Mouse (Mus musculus): ENCODE measurements around the gene Slc35c2. TPM values are rescaled to one million over a fixed set of nuclear protein-coding genes. Genes with fewer than 3 reads are reported as not detected.
A peak's percentile ranks its signal among the peaks of the same experiment; 100 is the strongest.

The Slc35c2 gene
- 61.4 and 68.7 TPM in 2 replicates for polyA plus RNA-seq (2015; fragmentation: Nextera tagmentation; extraction: Ambion mirVana)

DNA sequence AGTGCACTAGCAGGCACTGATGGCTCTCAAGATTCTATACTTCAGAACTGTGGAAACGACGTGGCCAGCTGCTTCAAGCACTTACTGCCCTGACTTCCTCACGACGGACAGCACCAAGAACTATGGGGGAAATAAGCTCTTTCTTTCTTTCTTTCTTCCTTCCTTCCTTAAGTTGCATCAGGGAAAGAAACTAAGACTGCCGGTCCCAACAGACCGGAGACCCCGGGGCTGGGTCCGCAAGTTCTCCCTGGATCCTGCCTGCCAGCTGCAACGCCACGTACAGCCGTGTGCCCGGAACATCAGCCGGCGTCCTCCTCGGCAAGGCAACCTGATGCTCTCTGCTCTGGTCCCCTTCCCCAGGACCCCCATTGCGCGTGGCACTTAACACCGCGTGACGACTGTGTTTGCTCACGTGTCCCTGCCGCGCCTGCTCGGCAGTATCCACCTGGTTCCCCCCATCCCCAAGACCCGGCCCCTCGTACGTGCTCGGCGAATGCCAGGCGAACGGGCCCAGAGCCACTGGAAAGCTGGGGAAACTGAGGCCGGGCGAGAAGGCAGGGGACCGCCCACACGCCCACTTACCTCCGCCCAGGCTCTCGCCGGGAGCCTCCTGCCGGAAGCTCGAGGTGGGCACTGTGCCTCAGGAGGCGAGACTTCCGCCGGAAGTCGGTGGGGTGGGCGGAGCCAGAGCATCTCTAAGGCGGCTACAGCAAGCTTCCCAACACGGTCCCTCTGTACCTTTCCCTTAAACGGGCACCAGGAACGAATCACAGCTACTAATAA, at the start of gene Slc35c2:
Gene Slc35c2, minus strand, starts transcription at position 668 of the 783 bp plus-strand sequence.
- Histone ChIP-seq H3K4me2 (replicated peaks) (peak within 1 kb of the TSS; percentile 92), H3K36me3 (peaks cover 23% of the 10 kb centered on the region), H3K27me3 (no peaks in the 10 kb centered on the region), H3K9me3 (no peaks in the 10 kb centered on the region), H3K4me1 (peaks cover 44% of the 10 kb centered on the region), H3K9ac (replicated peaks) (peak within 1 kb of the TSS; percentile 63), H3K4me3 (peak within 1 kb of the TSS; percentile 79), H3K27ac (replicated peaks) (peak within 1 kb of the TSS; percentile 98)
- peak; percentile 93 for ATAC-seq (replicated peaks)
- WGBS = under 1% methylated on average over 49 of the region's 49 CpGs

DNA sequence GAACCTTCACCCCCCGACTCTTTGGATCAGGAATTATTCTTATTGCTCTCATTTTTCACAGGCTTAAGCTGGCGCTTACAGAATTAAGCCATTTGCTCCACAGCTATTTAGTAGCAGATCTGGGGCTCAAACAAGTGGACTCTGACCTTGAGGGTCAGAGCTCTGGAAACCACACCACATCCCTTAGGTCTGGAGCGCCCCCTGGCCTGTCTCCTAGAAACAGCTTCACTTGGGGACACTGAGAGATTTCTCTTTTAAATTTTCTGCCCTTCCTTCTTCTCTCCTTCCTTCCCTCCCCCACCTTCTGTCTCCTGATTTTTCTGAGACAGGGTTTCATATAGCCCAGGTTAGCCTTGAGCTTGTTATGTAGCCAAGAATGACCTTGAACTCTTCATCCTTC, 49.5 kb upstream of the Slc35c2 start:
- H3K4me1 ChIP-seq = no peaks in the 10 kb centered on the region
- no peaks in the 10 kb centered on the region for H3K9me3 ChIP-seq
- 36% methylated on average over 3 of the region's 3 CpGs for WGBS
- H3K36me3 ChIP-seq = no peaks in the 10 kb centered on the region
- no peaks in the 10 kb centered on the region for H3K27me3 ChIP-seq
- no peak overlapping the region for H3K27ac ChIP-seq (replicated peaks)
- no peak overlapping the region for H3K9ac ChIP-seq (replicated peaks)
- no peak overlapping the region for H3K4me2 ChIP-seq (replicated peaks)
- no peak for ATAC-seq (replicated peaks)
- H3K4me3 ChIP-seq = no peak overlapping the region

DNA sequence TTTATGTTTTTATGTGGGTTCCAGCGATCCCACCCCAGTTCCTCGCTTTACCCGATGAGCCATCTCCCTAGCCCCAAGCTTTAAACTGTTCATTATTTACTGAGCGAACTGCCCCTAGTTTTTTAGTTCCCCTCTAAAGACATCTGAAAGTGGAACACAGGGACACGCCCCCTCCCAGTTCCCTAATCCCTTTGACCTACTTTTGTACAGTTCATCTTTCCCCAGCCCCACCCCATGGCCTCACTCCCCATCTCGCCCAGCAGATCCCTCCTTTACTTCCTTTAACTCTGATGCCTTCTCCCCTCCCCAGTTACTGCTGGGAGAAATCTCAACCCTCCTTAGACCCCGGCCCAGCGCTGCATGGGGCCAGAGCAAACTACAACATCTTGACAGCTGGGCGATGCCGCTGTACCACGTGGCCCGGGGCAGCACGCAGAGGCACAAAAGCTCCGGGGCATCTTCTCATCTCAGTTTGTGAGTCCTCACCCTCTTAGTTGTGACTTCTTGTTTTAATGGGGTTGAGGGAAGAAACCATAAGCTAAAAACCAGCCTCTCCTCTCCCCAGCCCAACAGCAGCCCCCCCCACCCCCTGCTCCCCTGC, 45.0 kb upstream of the Slc35c2 start:
- no peaks in the 10 kb centered on the region for H3K27me3 ChIP-seq
- no peaks in the 10 kb centered on the region for H3K9me3 ChIP-seq
- no peak overlapping the region for H3K4me3 ChIP-seq
- no peaks in the 10 kb centered on the region for H3K36me3 ChIP-seq
- peaks cover 3% of the 10 kb centered on the region; the same call in 1 of the 2 replicates for H3K4me1 ChIP-seq
- 38% methylated on average over 14 of the region's 14 CpGs for WGBS
- no peak overlapping the region for H3K9ac ChIP-seq (replicated peaks)
- ATAC-seq (replicated peaks) = no peak
- H3K4me2 ChIP-seq (replicated peaks) = no peak overlapping the region
- H3K27ac ChIP-seq (replicated peaks) = no peak overlapping the region

GRCm38 (mm10) chr2:165329703-165330102, 42.0 kb upstream of the Slc35c2 start:
- Histone ChIP-seq H3K4me2 (replicated peaks) (no peak overlapping the region), H3K27me3 (no peaks in the 10 kb centered on the region), H3K4me1 (peaks cover 25% of the 10 kb centered on the region), H3K9ac (replicated peaks) (no peak overlapping the region), H3K27ac (replicated peaks) (no peak overlapping the region), H3K9me3 (no peaks in the 10 kb centered on the region), H3K36me3 (no peaks in the 10 kb centered on the region), H3K4me3 (no peak overlapping the region)
- 75% methylated on average over 3 of the region's 3 CpGs for WGBS
- no peak for ATAC-seq (replicated peaks)

GRCm38 (mm10) chr2:165328746-165329145, 41.1 kb upstream of the Slc35c2 start:
- no peaks in the 10 kb centered on the region for H3K9me3 ChIP-seq
- H3K27ac ChIP-seq (replicated peaks) = no peak overlapping the region
- ATAC-seq (replicated peaks) = no peak
- H3K4me1 ChIP-seq = peaks cover 35% of the 10 kb centered on the region
- 82% methylated on average over 5 of the region's 5 CpGs for WGBS
- H3K36me3 ChIP-seq = no peaks in the 10 kb centered on the region
- no peak overlapping the region for H3K4me2 ChIP-seq (replicated peaks)
- no peak overlapping the region for H3K4me3 ChIP-seq
- no peaks in the 10 kb centered on the region for H3K27me3 ChIP-seq
- H3K9ac ChIP-seq (replicated peaks) = no peak overlapping the region

DNA sequence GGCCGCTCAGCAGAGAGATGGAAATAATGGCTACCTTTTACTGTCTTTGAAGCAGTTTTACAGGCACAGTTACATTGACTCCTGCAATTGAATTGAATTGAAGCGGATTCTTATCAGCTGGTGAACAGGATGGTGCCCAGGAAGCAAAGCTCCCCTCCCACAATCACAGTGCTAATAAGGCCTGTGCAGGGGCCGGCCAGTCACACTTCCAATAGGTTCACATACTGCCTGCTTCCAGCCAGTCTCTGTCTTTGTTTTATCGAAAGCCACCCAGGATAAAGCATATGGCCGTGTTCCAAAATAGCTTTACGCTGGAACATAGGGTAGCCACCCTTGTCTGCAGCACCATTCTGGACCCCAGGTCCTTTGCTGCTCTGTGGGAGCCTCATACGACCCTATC, 39.7 kb upstream of the Slc35c2 start:
- H3K36me3 ChIP-seq = no peaks in the 10 kb centered on the region
- H3K9ac ChIP-seq (replicated peaks) = peak overlapping the region; percentile 66
- H3K4me2 ChIP-seq (replicated peaks) = peak overlapping the region; percentile 81
- peaks cover 40% of the 10 kb centered on the region for H3K4me1 ChIP-seq
- no peaks in the 10 kb centered on the region for H3K9me3 ChIP-seq
- WGBS = 18% methylated on average over 7 of the region's 7 CpGs
- ATAC-seq (replicated peaks) = no peak
- peak overlapping the region; percentile 91 for H3K27ac ChIP-seq (replicated peaks)
- peak overlapping the region; percentile 96 for H3K4me3 ChIP-seq
- no peaks in the 10 kb centered on the region for H3K27me3 ChIP-seq

DNA sequence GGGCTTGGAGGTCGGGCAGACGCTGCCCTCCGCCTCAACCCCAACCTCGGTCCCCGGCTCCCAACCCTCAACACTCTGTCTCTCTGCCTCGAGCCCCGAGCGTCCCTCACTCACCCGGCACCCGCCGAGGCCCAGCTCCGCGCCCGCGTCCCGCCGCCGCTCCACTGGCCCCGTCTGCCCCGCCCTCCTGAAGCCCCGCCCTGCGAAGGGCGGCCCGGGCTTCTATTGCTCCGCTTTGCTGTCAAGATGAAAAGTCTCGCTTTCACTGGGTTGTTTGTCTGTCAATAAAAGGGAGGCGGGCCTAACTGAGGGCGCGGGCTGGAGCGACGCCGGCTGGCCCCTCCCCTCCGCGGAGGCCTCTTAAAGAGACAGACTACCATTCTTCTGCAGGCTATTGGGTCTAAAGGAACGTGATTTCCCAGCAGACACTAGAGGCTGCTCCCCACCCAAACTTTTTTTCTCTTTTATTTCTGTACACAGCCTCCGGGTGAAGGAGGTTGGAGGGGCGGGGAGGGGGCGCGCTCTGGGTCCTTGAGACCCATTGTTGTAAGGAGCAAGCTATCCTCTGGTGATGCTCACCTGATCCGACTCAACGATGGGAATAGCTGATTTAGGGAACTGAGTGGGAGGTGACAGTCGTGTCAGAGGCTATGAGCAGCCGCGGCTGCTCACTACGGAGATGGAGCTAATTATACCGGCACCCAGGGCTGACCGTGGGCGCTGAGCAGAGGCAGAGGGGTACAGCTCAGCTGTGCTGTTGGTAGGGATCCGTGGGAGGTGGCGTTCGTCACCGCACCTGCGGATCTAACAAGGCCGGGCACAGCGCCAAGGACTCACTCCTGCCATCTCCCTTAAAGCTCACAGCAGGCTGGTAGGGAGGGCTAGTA, 38.9 kb upstream of the Slc35c2 start, which contains the start of gene Elmo2:
Gene Elmo2, minus strand, starts transcription at position 176 of the 887 bp plus-strand sequence.
- Histone ChIP-seq H3K27ac (replicated peaks) (peak within 1 kb of the TSS; percentile 91), H3K36me3 (no peaks in the 10 kb centered on the region), H3K4me1 (peaks cover 43% of the 10 kb centered on the region), H3K4me3 (peak within 1 kb of the TSS; percentile 96), H3K9me3 (no peaks in the 10 kb centered on the region), H3K27me3 (no peaks in the 10 kb centered on the region), H3K4me2 (replicated peaks) (peak within 1 kb of the TSS; percentile 81), H3K9ac (replicated peaks) (peak within 1 kb of the TSS; percentile 92)
- peak; percentile 98 for ATAC-seq (replicated peaks)
- 0% methylated on average over 55 of the region's 55 CpGs for WGBS

- H3K36me3 ChIP-seq = no peaks in the 10 kb centered on the region
- H3K9me3 ChIP-seq = no peaks in the 10 kb centered on the region
- no peaks in the 10 kb centered on the region for H3K27me3 ChIP-seq
- H3K4me1 ChIP-seq = peaks cover 51% of the 10 kb centered on the region
- peak overlapping the region; percentile 91 for H3K27ac ChIP-seq (replicated peaks)
- peak; percentile 39 for ATAC-seq (replicated peaks)
- H3K4me3 ChIP-seq = peak overlapping the region; percentile 96
- peak overlapping the region; percentile 92 for H3K9ac ChIP-seq (replicated peaks)
- H3K4me2 ChIP-seq (replicated peaks) = peak overlapping the region; percentile 81
- under 1% methylated on average over 29 of the region's 30 CpGs for WGBS
These were observed 38.0 kb upstream of the Slc35c2 start for GRCm38 (mm10) chr2:165325521-165326303.

GRCm38 (mm10) chr2:165323928-165324327, 36.3 kb upstream of the Slc35c2 start:
- no peak overlapping the region for H3K4me2 ChIP-seq (replicated peaks)
- no peak overlapping the region for H3K27ac ChIP-seq (replicated peaks)
- no peaks in the 10 kb centered on the region for H3K9me3 ChIP-seq
- ATAC-seq (replicated peaks) = no peak
- H3K4me1 ChIP-seq = peaks cover 56% of the 10 kb centered on the region
- no peak overlapping the region for H3K9ac ChIP-seq (replicated peaks)
- no peak overlapping the region for H3K4me3 ChIP-seq
- H3K36me3 ChIP-seq = no peaks in the 10 kb centered on the region
- 44% methylated on average over 5 of the region's 5 CpGs for WGBS
- no peaks in the 10 kb centered on the region for H3K27me3 ChIP-seq

- Histone ChIP-seq H3K27ac (replicated peaks) (no peak overlapping the region), H3K27me3 (no peaks in the 10 kb centered on the region), H3K4me3 (no peak overlapping the region), H3K9ac (replicated peaks) (no peak overlapping the region), H3K36me3 (no peaks in the 10 kb centered on the region), H3K4me2 (replicated peaks) (no peak overlapping the region), H3K9me3 (no peaks in the 10 kb centered on the region), H3K4me1 (peaks cover 56% of the 10 kb centered on the region)
- 55% methylated on average over 5 of the region's 5 CpGs for WGBS
- no peak for ATAC-seq (replicated peaks)
These were observed 35.8 kb upstream of the Slc35c2 start for GRCm38 (mm10) chr2:165323484-165323883.

DNA sequence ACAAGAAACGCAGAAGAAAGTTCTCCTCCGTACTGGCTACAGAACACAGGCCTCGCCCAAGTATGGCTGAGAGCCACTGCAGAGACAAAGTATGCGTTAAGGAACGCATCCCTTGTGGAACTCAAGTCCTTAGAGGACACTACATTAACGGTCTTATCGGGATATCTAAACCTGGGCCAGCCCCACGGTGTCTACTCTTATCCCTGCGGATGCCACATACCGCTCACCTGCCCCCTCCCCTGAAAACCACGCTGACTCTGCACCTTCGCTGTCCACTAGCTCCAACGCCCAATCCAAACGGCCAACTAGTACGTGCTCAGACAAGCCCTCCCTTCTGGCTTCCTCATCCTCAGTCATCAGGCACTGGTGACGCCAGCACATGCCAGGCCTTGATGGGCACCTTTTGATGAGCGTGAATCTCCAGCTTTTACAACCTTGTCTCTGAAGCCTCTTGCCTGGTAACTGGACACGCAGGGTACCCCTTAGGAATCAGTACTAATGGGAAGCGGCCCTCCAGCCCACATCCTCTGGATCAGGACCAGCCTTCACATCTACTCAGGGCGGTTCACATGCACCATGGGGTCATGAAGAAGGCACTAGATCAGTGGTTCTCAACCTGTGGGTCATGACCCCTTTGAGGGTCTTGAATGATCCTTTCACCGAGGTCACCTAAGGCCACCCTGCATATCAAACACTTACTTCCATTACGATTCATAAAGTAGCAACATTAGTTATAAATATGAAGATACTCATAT, 34.5 kb upstream of the Slc35c2 start:
- Histone ChIP-seq H3K9me3 (no peaks in the 10 kb centered on the region), H3K4me1 (peaks cover 60% of the 10 kb centered on the region), H3K36me3 (no peaks in the 10 kb centered on the region), H3K27me3 (no peaks in the 10 kb centered on the region), H3K27ac (replicated peaks) (no peak overlapping the region), H3K4me2 (replicated peaks) (no peak overlapping the region), H3K9ac (replicated peaks) (no peak overlapping the region), H3K4me3 (no peak overlapping the region)
- WGBS = 91% methylated on average over 22 of the region's 22 CpGs
- no peak for ATAC-seq (replicated peaks)

Measured in forebrain, embryonic 15.5 days (tissue).